Mouse (Mus musculus) erythroblast, embryonic 14.5 days (primary cell): ENCODE measurements around the gene Amer2.

Source experiments
- GATA1 ChIP-seq: IDR thresholded peaks from 2 replicates; pipeline ENCODE4 v1.6.1; 2012; ENCODE audit warnings: low read length, inconsistent platforms, mixed read lengths
- TAL1 ChIP-seq: IDR thresholded peaks from 3 replicates; pipeline ENCODE4 v1.6.1; 2012; ENCODE audit warnings: low read length, inconsistent platforms, mixed read lengths

GRCm38 (mm10) chr14:60340570-60340969, 32.5 kb upstream of the Amer2 start:
- no peak for TF ChIP-seq TAL1
- TF ChIP-seq GATA1, result no peak
